Mouse (Mus musculus): ENCODE results near the gene Fam110a.

GRCm38 (mm10) chr2:152015997-152016396, 36.0 kb upstream of the Fam110a start:
- TF ChIP-seq GATA1 (IDR thresholded peaks at IDR 0.05; ENCODE audit: borderline replicate concordance, low read length) (no peak), FLI1 (IDR thresholded peaks at IDR 0.05; ENCODE audit: low read length) (no peak)

Measured in megakaryocyte, embryonic 14.5 days (primary cell).